Mouse (Mus musculus) cerebellum, adult 2 months (tissue): ENCODE results near the gene Zrsr1.

Experiments
- CTCF ChIP-seq: fragments of 200-500 bp; IDR thresholded peaks from 2 replicates; pipeline ENCODE4 v1.5.1; 2011; ENCODE audit warnings: low read depth, mild to moderate bottlenecking, control low read depth, low read length, moderate library complexity, borderline replicate concordance; ENCODE audit not compliant: insufficient read depth
- POLR2A ChIP-seq: fragments of 200-500 bp; IDR thresholded peaks from 2 replicates; pipeline ENCODE4 v1.6.1; 2011; ENCODE audit warnings: low read length, control low read depth, borderline replicate concordance; ENCODE audit not compliant: insufficient read depth

DNA sequence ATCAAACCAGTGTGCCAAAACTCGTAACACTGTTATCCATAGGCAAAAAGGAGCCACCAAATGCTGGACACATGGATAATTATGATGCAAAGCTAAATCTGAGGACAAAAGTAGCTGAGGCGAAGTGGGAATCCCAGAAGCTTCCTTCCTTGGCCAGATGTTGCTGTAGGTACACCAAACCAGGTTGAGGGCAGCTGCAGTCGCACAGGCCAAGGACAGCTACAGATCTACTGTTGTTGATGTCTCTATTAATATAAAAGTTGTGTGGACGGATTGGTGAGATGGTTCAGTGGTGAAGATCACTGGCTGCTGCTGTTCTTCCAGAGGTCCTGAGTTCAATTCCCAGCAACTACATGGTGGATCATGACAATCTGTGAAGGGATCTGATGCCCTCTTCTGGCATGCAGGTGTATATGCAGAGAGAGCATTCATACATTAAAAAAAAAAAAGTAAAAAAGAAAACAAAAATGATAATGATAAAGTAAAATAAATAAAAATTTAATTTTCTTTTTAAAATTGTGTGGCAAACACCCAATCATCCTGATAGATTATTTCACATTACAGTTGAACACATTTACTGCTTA is 13.9 kb upstream of the Zrsr1 start:
- TF ChIP-seq CTCF = 0 out of 2 replicates have a peak, but pooled peaks have one; percentile 28
- no peak for TF ChIP-seq POLR2A
